Mouse (Mus musculus) olfactory bulb, adult 2 months (tissue): Measurements from ENCODE around the gene Vasp.
A peak's percentile ranks its signal among the peaks of the same experiment; 100 is the strongest.

Source experiments
- CTCF ChIP-seq: fragments of 200-500 bp; IDR thresholded peaks from 2 replicates; pipeline ENCODE4 v1.5.1; 2012; ENCODE audit warnings: low read depth, mild to moderate bottlenecking, low read length, moderate library complexity; ENCODE audit not compliant: insufficient read depth
- POLR2A ChIP-seq: fragments of 200-500 bp; IDR thresholded peaks from 2 replicates; pipeline ENCODE4 v1.6.1; 2012; ENCODE audit warnings: mild to moderate bottlenecking, low read depth, low read length, moderate library complexity; ENCODE audit not compliant: insufficient read depth

- TF ChIP-seq CTCF: no peak
- 0 out of 2 replicates have a peak, but pooled peaks have one; percentile 31 for TF ChIP-seq POLR2A
These were observed 10.8 kb upstream of the Vasp start, which contains the start of gene Rtn2 for GRCm38 (mm10) chr7:19282385-19282784.
